Mouse (Mus musculus) hindbrain, embryonic 16.5 days (tissue): ENCODE results near the gene Rcbtb2. TPM values are rescaled to one million over a fixed set of nuclear protein-coding genes. Genes with fewer than 3 reads are reported as not detected.

Experiments
- ATAC-seq: fragments of 200-750 bp; cut with Nextera tagmentation; 2 replicates; pipeline ENCODE4 v1.8.0; 2017; ENCODE audit warnings: moderate TSS enrichment, moderate library complexity
- H3K27ac ChIP-seq: fragments of 300-500 bp; sonication (generic); 2 replicates; pipeline ENCODE4 v1.5.1; 2014; ENCODE audit warnings: low read depth, mild to moderate bottlenecking, control low read depth, low read length, moderate library complexity
- H3K27me3 ChIP-seq: fragments of 300-500 bp; sonication (generic); replicated peaks from 2 replicates; pipeline ENCODE4 v1.6.1; 2014; ENCODE audit warnings: low read length; ENCODE audit not compliant: control insufficient read depth, insufficient read depth
- H3K36me3 ChIP-seq: fragments of 300-500 bp; sonication (generic); 2 replicates; pipeline ENCODE4 v1.6.1; 2014; ENCODE audit warnings: mild to moderate bottlenecking, low read length, moderate library complexity, mixed read lengths; ENCODE audit not compliant: control insufficient read depth, insufficient read depth
- H3K4me1 ChIP-seq: fragments of 300-500 bp; sonication (generic); 2 replicates; pipeline ENCODE4 v1.6.1; 2014; ENCODE audit warnings: low read depth, low read length; ENCODE audit not compliant: control insufficient read depth, insufficient read depth
- H3K4me2 ChIP-seq: fragments of 300-500 bp; sonication (generic); 2 replicates; pipeline ENCODE4 v1.6.1; 2014; ENCODE audit warnings: mild to moderate bottlenecking, low read length, control low read depth, moderate library complexity
- H3K4me3 ChIP-seq: fragments of 300-500 bp; sonication (generic); 2 replicates; pipeline ENCODE4 v1.5.1; 2014; ENCODE audit warnings: mild to moderate bottlenecking, low read length, control low read depth, moderate library complexity
- H3K9ac ChIP-seq: fragments of 300-500 bp; sonication (generic); 2 replicates; pipeline ENCODE4 v1.6.1; 2014; ENCODE audit warnings: low read depth, mild to moderate bottlenecking, control low read depth, low read length, moderate library complexity
- H3K9me3 ChIP-seq: fragments of 300-500 bp; sonication (generic); 2 replicates; pipeline ENCODE4 v1.6.1; 2014; ENCODE audit warnings: mild to moderate bottlenecking, low read length, moderate library complexity; ENCODE audit not compliant: control insufficient read depth
- WGBS: fragments of 180-500 bp; shearing (Covaris S2); extraction: QIAGEN DNeasy Blood & Tissue Kit; methylation state at CpG from one replicate; pipeline ENCODE4 v1.1.7; 2014; 5-methylcytosine and 5-hydroxymethylcytosine counted together
- polyA plus RNA-seq: library from polyadenylated mRNA; unstranded; fragments of >200 nt; fragmentation: Nextera tagmentation; extraction: Ambion mirVana; gene quantifications from 2 replicates; pipeline ENCODE4 v1.2.1, GENCODE M21; 2015

The Rcbtb2 gene
- polyA plus RNA-seq, 1 experiment from 2014 or later, result 63.8 TPM

DNA sequence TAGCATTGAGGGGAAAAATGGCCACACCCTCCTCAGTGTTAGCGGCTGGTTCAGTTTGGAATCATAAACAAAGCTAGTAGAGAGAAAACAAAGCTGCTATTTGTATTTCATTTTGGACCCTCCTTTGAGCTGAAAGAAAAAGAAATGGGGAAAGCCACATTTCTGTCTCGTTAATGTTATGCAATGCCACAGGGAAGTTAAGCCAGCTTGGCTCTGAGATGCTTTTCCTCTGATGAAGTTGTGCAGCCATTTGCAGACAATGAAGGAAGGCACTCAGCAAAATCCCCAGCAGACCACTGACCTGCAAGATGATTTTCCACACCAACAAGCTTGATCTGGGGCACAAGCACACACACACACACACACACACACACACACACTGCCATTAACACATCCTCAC is 2.9 kb upstream of the Rcbtb2 start:
- Histone ChIP-seq H3K9ac (no peak overlapping the region), H3K4me1 (no peaks in the 10 kb centered on the region), H3K27me3 (no peaks in the 10 kb centered on the region), H3K4me3 (no peak overlapping the region), H3K4me2 (no peak overlapping the region), H3K9me3 (no peaks in the 10 kb centered on the region), H3K36me3 (no peaks in the 10 kb centered on the region), H3K27ac (no peak overlapping the region)
- 52% methylated on average over 2 of the region's 2 CpGs for WGBS
- no peak for ATAC-seq

DNA sequence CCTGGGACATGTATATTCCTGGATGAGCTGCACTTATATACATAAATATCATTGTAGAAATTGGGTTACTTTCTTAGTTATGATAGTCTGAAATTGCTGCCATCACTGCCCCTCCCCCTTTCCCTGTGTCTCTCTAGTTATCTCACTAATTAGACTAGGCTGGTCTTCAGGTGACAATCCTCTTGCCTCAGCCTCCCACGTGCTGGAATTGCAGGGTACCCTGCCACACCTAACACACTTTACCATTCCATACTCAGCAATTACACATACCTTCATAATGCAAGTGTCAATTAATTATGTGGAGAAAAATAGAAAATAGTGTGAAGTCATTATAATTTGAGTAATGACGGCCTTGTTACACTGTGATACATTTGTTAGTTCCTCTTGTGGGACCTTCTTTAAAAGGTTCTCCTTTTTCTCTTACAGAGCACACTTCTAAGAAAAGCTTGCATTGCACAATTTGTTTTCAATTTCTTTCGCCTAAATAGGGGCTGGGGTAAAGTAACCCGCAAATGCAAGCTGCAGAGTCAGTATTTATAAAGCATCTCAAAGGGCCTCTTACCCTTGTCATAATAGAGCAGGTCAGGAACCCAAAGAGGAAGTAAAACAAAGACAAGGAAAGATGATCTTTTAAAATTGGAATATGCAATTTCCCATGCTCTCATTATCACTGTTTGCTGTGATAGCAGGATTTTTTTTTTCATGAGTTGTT is 470 bp upstream of the Rcbtb2 start:
- Histone ChIP-seq H3K4me2 (no peak overlapping the region), H3K27ac (no peak overlapping the region), H3K9ac (no peak overlapping the region), H3K9me3 (no peaks in the 10 kb centered on the region), H3K27me3 (no peaks in the 10 kb centered on the region), H3K4me1 (no peaks in the 10 kb centered on the region), H3K36me3 (no peaks in the 10 kb centered on the region), H3K4me3 (no peak overlapping the region)
- WGBS, result 69% methylated on average over 4 of the region's 4 CpGs
- ATAC-seq, result no peak

DNA sequence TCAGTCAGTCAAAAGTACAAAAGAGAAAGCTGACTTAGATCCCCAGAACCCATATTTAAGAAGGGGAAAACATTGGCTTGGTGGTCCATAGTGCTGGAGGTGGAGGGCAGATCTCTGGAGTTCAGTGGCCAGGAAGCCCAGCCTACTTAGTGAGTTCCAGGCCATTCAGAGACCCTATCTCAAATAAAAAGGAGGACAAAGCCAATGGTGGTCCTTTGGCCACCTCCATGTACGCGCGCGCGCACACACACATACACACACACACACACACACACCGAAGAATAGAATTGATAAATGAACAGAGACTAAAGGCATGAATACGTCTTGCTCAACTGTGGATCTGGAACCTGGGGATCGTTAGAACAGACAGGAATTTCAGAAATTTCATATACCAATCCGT is 544 bp downstream of the Rcbtb2 start:
- no peaks in the 10 kb centered on the region for H3K27me3 ChIP-seq
- H3K4me1 ChIP-seq, result no peaks in the 10 kb centered on the region
- WGBS, result 92% methylated on average over 9 of the region's 9 CpGs

DNA sequence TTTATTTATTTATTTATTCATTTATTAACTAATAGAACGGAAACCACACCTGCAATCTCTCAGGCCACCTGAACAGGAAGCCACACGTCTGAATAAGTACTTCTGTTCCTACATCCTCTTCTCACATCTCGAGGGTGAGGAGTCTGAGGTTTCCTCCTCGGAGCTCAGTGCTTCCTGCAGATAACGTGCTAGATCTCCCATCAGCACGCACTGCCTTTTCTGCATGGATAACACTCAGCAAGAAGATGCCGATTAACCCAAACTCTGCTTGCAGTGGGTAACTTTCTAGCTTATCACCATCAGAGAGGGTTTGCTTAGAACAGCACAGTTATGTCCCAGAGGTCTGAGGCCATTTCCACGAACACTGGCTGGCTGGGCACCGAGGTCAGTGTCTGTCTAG is 949 bp downstream of the Rcbtb2 start:
- H3K9ac ChIP-seq, result no peak overlapping the region
- ATAC-seq, result no peak
- H3K27me3 ChIP-seq, result no peaks in the 10 kb centered on the region
- H3K4me2 ChIP-seq, result no peak overlapping the region
- H3K4me3 ChIP-seq, result no peak overlapping the region
- no peaks in the 10 kb centered on the region for H3K9me3 ChIP-seq
- no peaks in the 10 kb centered on the region for H3K36me3 ChIP-seq
- no peaks in the 10 kb centered on the region for H3K4me1 ChIP-seq
- 80% methylated on average over 9 of the region's 9 CpGs for WGBS
- no peak overlapping the region for H3K27ac ChIP-seq

More for the DNA sequence above, 544 bp downstream of the Rcbtb2 start:
- Histone ChIP-seq H3K4me3 (no peak overlapping the region), H3K36me3 (no peaks in the 10 kb centered on the region), H3K27ac (no peak overlapping the region), H3K9ac (no peak overlapping the region), H3K9me3 (no peaks in the 10 kb centered on the region), H3K4me2 (no peak overlapping the region)
- ATAC-seq, result no peak

DNA sequence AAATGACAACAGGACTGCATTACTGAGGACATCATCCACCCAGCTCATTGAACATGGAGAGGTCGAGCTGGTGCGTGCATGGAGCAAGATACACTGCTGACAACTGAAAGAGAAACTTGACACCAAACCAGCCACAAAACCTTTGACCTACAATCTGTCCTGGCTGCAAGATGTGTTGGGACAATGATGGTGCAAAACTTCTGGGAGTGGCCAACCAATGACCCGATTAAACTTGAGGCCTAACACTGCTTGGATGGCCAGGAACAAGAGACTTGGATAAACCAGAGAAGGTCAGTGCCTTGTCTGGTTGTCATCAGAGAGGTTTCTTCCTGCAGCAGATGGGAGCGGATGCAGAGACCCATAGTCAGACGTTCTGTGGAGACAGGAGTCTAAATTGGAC is 7.7 kb downstream of the Rcbtb2 start:
- H3K27ac ChIP-seq, result no peak overlapping the region
- no peak overlapping the region for H3K4me2 ChIP-seq
- WGBS, result 56% methylated on average over 5 of the region's 5 CpGs
- no peaks in the 10 kb centered on the region for H3K36me3 ChIP-seq
- H3K4me1 ChIP-seq, result no peaks in the 10 kb centered on the region
- no peaks in the 10 kb centered on the region for H3K27me3 ChIP-seq
- ATAC-seq, result no peak
- no peak overlapping the region for H3K4me3 ChIP-seq
- no peaks in the 10 kb centered on the region for H3K9me3 ChIP-seq
- no peak overlapping the region for H3K9ac ChIP-seq

DNA sequence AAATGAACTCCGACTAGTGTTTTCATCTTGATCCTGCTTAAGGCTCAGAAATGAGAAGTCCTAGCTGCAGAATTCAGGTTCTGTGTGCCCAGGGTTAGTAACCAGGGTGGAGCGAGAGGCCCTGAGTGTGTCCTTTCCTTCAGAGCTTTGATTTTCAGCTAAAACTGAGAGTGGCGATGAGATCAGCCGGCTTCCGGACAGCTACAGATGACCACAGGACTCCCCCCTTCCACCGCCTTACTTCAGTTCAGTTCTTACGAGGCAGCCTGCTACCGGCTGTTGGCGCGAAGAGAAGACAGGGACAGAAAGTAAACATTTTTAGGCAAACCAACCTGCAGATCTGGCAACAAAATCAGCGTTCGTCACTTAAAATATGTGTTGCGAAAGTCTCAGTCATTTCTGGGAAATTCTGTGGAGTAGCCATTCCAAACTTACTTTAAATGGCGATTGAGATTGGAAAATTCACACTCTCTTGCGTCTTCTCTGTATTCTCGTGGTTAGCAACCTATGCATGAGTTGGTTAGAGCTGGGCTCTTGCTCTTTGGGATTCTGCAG is 9.1 kb downstream of the Rcbtb2 start:
- Histone ChIP-seq H3K4me3 (no peak overlapping the region), H3K9ac (no peak overlapping the region), H3K4me1 (no peaks in the 10 kb centered on the region), H3K27me3 (no peaks in the 10 kb centered on the region), H3K9me3 (no peaks in the 10 kb centered on the region), H3K27ac (no peak overlapping the region), H3K36me3 (no peaks in the 10 kb centered on the region), H3K4me2 (no peak overlapping the region)
- no peak for ATAC-seq
- WGBS, result 91% methylated on average over 16 of the region's 16 CpGs

DNA sequence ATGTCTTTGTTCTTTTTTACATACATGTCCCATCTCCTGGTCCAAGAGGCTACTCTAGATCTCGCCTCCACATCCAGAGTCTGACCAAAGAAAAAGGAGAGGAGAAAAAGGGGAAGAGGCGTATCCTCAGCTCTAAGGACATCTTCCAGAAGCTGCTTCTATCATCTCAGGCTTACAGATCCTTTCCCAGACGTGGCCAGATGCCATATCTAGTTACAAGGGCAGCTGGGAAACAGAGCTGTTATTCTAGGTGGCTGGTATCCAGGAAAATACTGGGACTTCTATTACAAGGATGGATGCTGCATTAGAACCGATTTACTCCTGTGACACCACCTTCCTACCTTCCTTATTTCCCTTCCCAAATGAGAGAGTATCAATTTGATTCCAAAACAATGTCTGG is 9.9 kb downstream of the Rcbtb2 start:
- no peaks in the 10 kb centered on the region for H3K27me3 ChIP-seq
- no peak overlapping the region for H3K4me3 ChIP-seq
- WGBS, result 75% methylated on average over 4 of the region's 4 CpGs
- H3K4me1 ChIP-seq, result no peaks in the 10 kb centered on the region
- H3K27ac ChIP-seq, result no peak overlapping the region
- H3K9me3 ChIP-seq, result no peaks in the 10 kb centered on the region
- no peaks in the 10 kb centered on the region for H3K36me3 ChIP-seq
- H3K4me2 ChIP-seq, result no peak overlapping the region
- H3K9ac ChIP-seq, result no peak overlapping the region
- no peak for ATAC-seq

DNA sequence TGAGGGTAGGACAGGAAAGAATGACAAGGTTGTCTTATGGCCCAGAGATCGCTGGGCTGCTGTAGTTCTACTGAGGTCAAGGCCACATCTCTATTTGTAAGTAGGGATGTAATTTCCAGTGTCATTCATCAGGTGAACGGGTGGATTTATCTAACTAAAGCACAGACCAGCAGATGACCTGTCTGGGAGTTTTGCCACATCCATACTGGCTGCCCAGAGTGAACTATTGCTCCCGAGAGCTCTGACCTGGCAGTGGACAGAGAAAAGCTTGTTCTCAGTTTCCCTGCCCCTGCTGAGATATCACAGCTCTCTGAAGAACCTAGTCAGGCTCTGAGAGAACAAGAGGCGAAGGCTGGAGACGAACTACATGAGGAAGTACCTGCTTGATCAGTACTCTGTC is 14.4 kb downstream of the Rcbtb2 start:
- no peaks in the 10 kb centered on the region for H3K27me3 ChIP-seq
- H3K9ac ChIP-seq, result no peak overlapping the region
- ATAC-seq, result no peak
- no peak overlapping the region for H3K27ac ChIP-seq
- 75% methylated on average over 5 of the region's 5 CpGs for WGBS
- H3K9me3 ChIP-seq, result no peaks in the 10 kb centered on the region
- H3K4me1 ChIP-seq, result peaks cover 1% of the 10 kb centered on the region
- H3K4me2 ChIP-seq, result no peak overlapping the region
- H3K36me3 ChIP-seq, result no peaks in the 10 kb centered on the region
- H3K4me3 ChIP-seq, result no peak overlapping the region

DNA sequence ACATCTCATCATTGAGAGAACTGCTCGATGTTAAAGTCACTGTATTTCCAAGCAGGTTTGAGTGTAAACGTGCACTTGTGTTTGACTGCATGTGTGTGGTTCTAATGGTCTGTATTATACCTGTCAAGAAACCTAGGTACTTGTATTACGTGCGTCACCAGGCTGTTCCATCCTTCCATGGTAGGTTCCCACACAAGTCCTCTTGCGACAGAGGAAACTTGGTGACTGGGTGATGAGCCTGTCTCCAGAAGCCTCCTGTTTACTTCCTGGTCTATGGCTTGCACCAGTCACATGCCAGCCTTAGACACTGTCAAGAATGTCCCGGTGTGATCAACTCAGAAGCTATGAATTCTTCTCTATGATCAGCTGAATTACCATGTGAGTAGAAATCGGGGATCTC is 15.6 kb downstream of the Rcbtb2 start:
- H3K4me1 ChIP-seq, result peaks cover 4% of the 10 kb centered on the region
- no peak overlapping the region for H3K27ac ChIP-seq
- no peaks in the 10 kb centered on the region for H3K9me3 ChIP-seq
- no peak for ATAC-seq
- 97% methylated on average over 7 of the region's 7 CpGs for WGBS
- H3K4me3 ChIP-seq, result no peak overlapping the region
- no peaks in the 10 kb centered on the region for H3K36me3 ChIP-seq
- no peak overlapping the region for H3K9ac ChIP-seq
- H3K4me2 ChIP-seq, result no peak overlapping the region
- no peaks in the 10 kb centered on the region for H3K27me3 ChIP-seq
